Comparison of ENCODE assay signal across 18 mouse cellular contexts in genomic region chr15:78206312-78206711, GRCm38 (mm10). TPM values are rescaled to one million over a fixed set of nuclear protein-coding genes. Genes with fewer than 3 reads are reported as not detected.
DNase-seq lines count a peak whose midpoint lies in the region; ATAC-seq and TF ChIP-seq lines count a peak whose summit lies in the region.
"Had no signal": no experiment of that assay in that cellular context is flagged by ENCODE, and none has a peak within 500 bp of the region (broad histone marks: within the 10 kb centered on the region; RNA-seq: fewer than 3 reads in every experiment).

Gene Pvalb, minus strand, starts transcription at chr15:78206400.

- no peaks in the 10 kb centered on the region for H3K9me3 ChIP-seq in neural tube, embryonic 15.5 days (replicated peaks)
- H3K9me3 ChIP-seq in intestine, postnatal 0 days (ENCODE audit: control insufficient read depth), result no peaks in the 10 kb centered on the region
- H3K9me3 ChIP-seq: forebrain, embryonic 15.5 days; intestine, embryonic 15.5 days had no signal

- no peaks in the 10 kb centered on the region for H3K36me3 ChIP-seq in neural tube, embryonic 15.5 days
- H3K36me3 ChIP-seq in intestine, postnatal 0 days (ENCODE audit: control insufficient read depth, insufficient read depth), result no peaks in the 10 kb centered on the region
- H3K36me3 ChIP-seq: forebrain, embryonic 15.5 days; intestine, embryonic 15.5 days; midbrain, embryonic 13.5 days had no signal

- no peak within 1 kb of the TSS for H3K4me2 ChIP-seq in neural tube, embryonic 15.5 days
- H3K4me2 ChIP-seq in intestine, postnatal 0 days (replicated peaks; ENCODE audit: low read depth), result no peak within 1 kb of the TSS
- H3K4me2 ChIP-seq: forebrain, embryonic 15.5 days; intestine, embryonic 15.5 days; midbrain, embryonic 13.5 days had no signal

- no peaks in the 10 kb centered on the region for H3K4me1 ChIP-seq in bone marrow, adult 2 months (ENCODE audit: control insufficient read depth, insufficient read depth, low read length)
- H3K4me1 ChIP-seq in neural tube, embryonic 15.5 days, result peaks cover 11% of the 10 kb centered on the region
- no peaks in the 10 kb centered on the region for H3K4me1 ChIP-seq in intestine, postnatal 0 days (replicated peaks; ENCODE audit: control insufficient read depth, insufficient read depth, low read length)

- TF ChIP-seq CTCF in layer of hippocampus, adult 2 months (conservative IDR thresholded peaks at IDR 0.05), result no peak
- TF ChIP-seq CTCF in bone marrow, adult 2 months (IDR thresholded peaks at IDR 0.05; ENCODE audit: control insufficient read depth, insufficient read depth, low read length), result no peak
- TF ChIP-seq CTCF in intestine, postnatal 0 days (IDR thresholded peaks at IDR 0.05; ENCODE audit: low read depth), result no peak

- no peak within 1 kb of the TSS for H3K27ac ChIP-seq in layer of hippocampus, adult 2 months
- H3K27ac ChIP-seq in bone marrow, adult 2 months (ENCODE audit: control insufficient read depth, insufficient read depth, low read depth, low read length, poor library complexity), result no peak within 1 kb of the TSS
- H3K27ac ChIP-seq in neural tube, embryonic 15.5 days (replicated peaks), result no peak within 1 kb of the TSS
- no peak within 1 kb of the TSS for H3K27ac ChIP-seq in intestine, postnatal 0 days (ENCODE audit: low read depth, low read length)
- H3K27ac ChIP-seq: forebrain, embryonic 15.5 days; intestine, embryonic 15.5 days; midbrain, embryonic 13.5 days had no signal

- H3K9ac ChIP-seq in neural tube, embryonic 15.5 days (replicated peaks), result no peak within 1 kb of the TSS
- no peak within 1 kb of the TSS for H3K9ac ChIP-seq in intestine, postnatal 0 days (ENCODE audit: low read depth, low read length)
- H3K9ac ChIP-seq: forebrain, embryonic 15.5 days; intestine, embryonic 15.5 days; midbrain, embryonic 13.5 days had no signal

- no peak for TF ChIP-seq POLR2A in bone marrow, adult 2 months (IDR thresholded peaks at IDR 0.05; ENCODE audit: borderline replicate concordance, control insufficient read depth, low read depth, low read length)

- no peak for DNase-seq in layer of hippocampus, adult 2 months (ENCODE audit: low spot score in 2 of 2)
- DNase-seq in layer of hippocampus, adult 9-11 months, result no peak
- peak; percentile 75 for DNase-seq in gastrocnemius, adult 18-20 months (ENCODE audit: low spot score)
- DNase-seq in layer of hippocampus, postnatal 36 days, result no peak
- DNase-seq: adrenal gland, adult 2 months; cerebellum, adult 9-11 months; kidney, postnatal 14 days had no signal

- no peak within 1 kb of the TSS for H3K4me3 ChIP-seq in layer of hippocampus, adult 2 months
- H3K4me3 ChIP-seq in bone marrow, adult 2 months (replicated peaks; ENCODE audit: control insufficient read depth, low read depth, low read length), result no peak within 1 kb of the TSS
- no peak within 1 kb of the TSS for H3K4me3 ChIP-seq in neural tube, embryonic 15.5 days (replicated peaks)
- H3K4me3 ChIP-seq in intestine, postnatal 0 days (ENCODE audit: low read depth, low read length), result no peak within 1 kb of the TSS
- H3K4me3 ChIP-seq: erythroblast, embryonic 14.5 days; forebrain, embryonic 15.5 days; intestine, embryonic 15.5 days; midbrain, embryonic 13.5 days had no signal

- ATAC-seq in neural tube, embryonic 15.5 days (ENCODE audit: low FRiP score), result no peak
- no peak for ATAC-seq in intestine, postnatal 0 days
- ATAC-seq: forebrain, embryonic 15.5 days; intestine, embryonic 15.5 days; midbrain, embryonic 13.5 days had no signal

- WGBS in bone marrow, adult 2 months, result 79% methylated on average over 7 of the region's 7 CpGs
- 91% methylated on average over 7 of the region's 7 CpGs for WGBS in neural tube, embryonic 15.5 days
- 90% methylated on average over 7 of the region's 7 CpGs for WGBS in intestine, postnatal 0 days

- peaks cover 45% of the 10 kb centered on the region for H3K27me3 ChIP-seq in neural tube, embryonic 15.5 days (replicated peaks)
- peaks cover 27% of the 10 kb centered on the region for H3K27me3 ChIP-seq in intestine, postnatal 0 days (replicated peaks; ENCODE audit: control insufficient read depth, insufficient read depth, low read length)

RNA-seq across cellular contexts. Expression of gene Pvalb, which starts in this region (rescaled TPM):
- total RNA-seq in layer of hippocampus, adult 2 months (2021), result 10 to 100 TPM; 57.3 to 63.3 TPM
- polyA plus RNA-seq in bone marrow, adult 2 months (2011; ENCODE audit: insufficient read depth, insufficient read length, low replicate concordance, missing spikeins), result 2.0 and 11.3 TPM in 2 replicates
- total RNA-seq in gastrocnemius, adult 18-20 months (2021), result over 10,000 TPM; 13,440 to 14,162 TPM
- total RNA-seq in layer of hippocampus, postnatal 36 days (2021), result 10 to 100 TPM; 52.0 to 62.7 TPM
- 4.4 and 5.0 TPM in 2 replicates for polyA plus RNA-seq in neural tube, embryonic 15.5 days (2015; fragmentation: Nextera tagmentation; extraction: Ambion mirVana)
- polyA plus RNA-seq in intestine, postnatal 0 days (2015; fragmentation: Nextera tagmentation; extraction: Ambion mirVana), result not detected in 2 replicates
- total RNA-seq: adrenal gland, adult 2 months; granulocyte monocyte progenitor cell, adult 5-6 weeks; hematopoietic stem cell, adult 5-6 weeks; MEL had no signal
- polyA plus RNA-seq: adrenal gland, adult 2 months; erythroblast, embryonic 14.5 days; forebrain, embryonic 15.5 days; intestine, embryonic 15.5 days; liver, embryonic 16.5 days had no signal

Comparison
In these comparisons a context has a peak if more than half of its experiments do, and no peak if none do; other contexts are left out.
1. RNA of gene Pvalb (total RNA-seq): 13,440 to 14,162 TPM in gastrocnemius, adult 18-20 months; 57.3 to 63.3 TPM in layer of hippocampus, adult 2 months and 52.0 to 62.7 TPM in layer of hippocampus, postnatal 36 days; every median in the first group is over 100 times any median in the second.